In genomic region chr2:132948174-132948573, GRCm38 (mm10) we compare ENCODE assay signal across 29 mouse cellular contexts. TPM values are rescaled to one million over a fixed set of nuclear protein-coding genes. Genes with fewer than 3 reads are reported as not detected.
"Had no signal": no experiment of that assay in that cellular context is flagged by ENCODE, and none has a peak within 500 bp of the region (broad histone marks: within the 10 kb centered on the region; RNA-seq: fewer than 3 reads in every experiment).

No protein-coding gene starts in this region.

- H3K27ac ChIP-seq: heart, embryonic 10.5 days; hindbrain, embryonic 10.5 days; hindbrain, embryonic 12.5 days; hindbrain, embryonic 14.5 days; kidney, embryonic 15.5 days; kidney, postnatal 0 days; layer of hippocampus, adult 2 months; left cerebral cortex, adult 2 months; limb, embryonic 13.5 days; limb, embryonic 15.5 days; liver, embryonic 12.5 days had no signal

- ATAC-seq: hindbrain, embryonic 16.5 days; inflammation-experienced regulatory T-cells, adult 6 months; liver, embryonic 12.5 days had no signal

- H3K4me2 ChIP-seq: heart, embryonic 12.5 days; hindbrain, embryonic 12.5 days; hindbrain, embryonic 14.5 days; kidney, embryonic 15.5 days; limb, embryonic 13.5 days; limb, embryonic 15.5 days; liver, embryonic 12.5 days had no signal

- H3K9ac ChIP-seq: heart, embryonic 12.5 days; hindbrain, embryonic 12.5 days; hindbrain, embryonic 14.5 days; kidney, embryonic 15.5 days; limb, embryonic 13.5 days; limb, embryonic 15.5 days; liver, embryonic 12.5 days had no signal

- H3K4me3 ChIP-seq: heart, embryonic 10.5 days; heart, embryonic 12.5 days; hindbrain, embryonic 10.5 days; hindbrain, embryonic 12.5 days; kidney, embryonic 15.5 days; layer of hippocampus, adult 2 months; left cerebral cortex, adult 2 months; limb, embryonic 13.5 days; limb, embryonic 15.5 days; liver, embryonic 12.5 days had no signal

- H3K9me3 ChIP-seq: heart, embryonic 10.5 days; heart, embryonic 12.5 days; hindbrain, embryonic 10.5 days; hindbrain, embryonic 12.5 days; kidney, embryonic 15.5 days; limb, embryonic 13.5 days; limb, embryonic 15.5 days; liver, embryonic 12.5 days had no signal

- H3K36me3 ChIP-seq: heart, embryonic 10.5 days; heart, embryonic 12.5 days; hindbrain, embryonic 10.5 days; hindbrain, embryonic 12.5 days; kidney, embryonic 15.5 days; limb, embryonic 13.5 days; limb, embryonic 15.5 days; liver, embryonic 12.5 days had no signal

- DNase-seq: gastrocnemius, postnatal 14 days; gastrocnemius, postnatal 36 days; heart, adult 11 months; heart, postnatal 10 days; heart, postnatal 4 days; kidney, adult 11 months; kidney, adult 2 months; kidney, adult 9 months; kidney, postnatal 14 days; kidney, postnatal 4 days; left cerebral cortex, postnatal 4 days had no signal

RNA-seq across cellular contexts. Expression of gene Fermt1, which starts 2.5 kb away (rescaled TPM):
- total RNA-seq: gastrocnemius, adult 18-20 months; gastrocnemius, postnatal 14 days; gastrocnemius, postnatal 36 days; heart, adult 8-10 months; heart, postnatal 10 days; heart, postnatal 25 days; heart, postnatal 4 days; left cerebral cortex, postnatal 4 days had no signal
- polyA plus RNA-seq: heart, embryonic 12.5 days; heart, embryonic 14.5 days; hindbrain, embryonic 14.5 days had no signal
